Mouse (Mus musculus) limb, embryonic 12.5 days (tissue): ENCODE results near the gene Rnf149. TPM values are rescaled to one million over a fixed set of nuclear protein-coding genes. Genes with fewer than 3 reads are reported as not detected.
"Not testable (repeated sequence)": the region's sequence is repeated elsewhere in the genome, so short reads cannot be mapped to it uniquely, and the experiment has no call there.

Experiments used
- ATAC-seq: fragments of 200-750 bp; cut with Nextera tagmentation; 2 replicates; pipeline ENCODE4 v1.8.0; 2017; ENCODE audit warnings: low read depth, moderate TSS enrichment; ENCODE audit not compliant: insufficient number of reproducible peaks, insufficient read depth, low FRiP score, low TSS enrichment
- H3K27ac ChIP-seq: fragments of 300-500 bp; sonication (generic); 2 replicates; pipeline ENCODE4 v1.5.1; 2016; ENCODE audit warnings: mild to moderate bottlenecking, moderate library complexity
- H3K27me3 ChIP-seq: fragments of 300-500 bp; sonication (generic); 2 replicates; pipeline ENCODE4 v1.6.1; 2016; ENCODE audit warnings: mild to moderate bottlenecking, moderate library complexity
- H3K36me3 ChIP-seq: fragments of 300-500 bp; sonication (generic); 2 replicates; pipeline ENCODE4 v1.6.1; 2016; ENCODE audit warnings: mild to moderate bottlenecking, moderate library complexity
- H3K4me1 ChIP-seq: fragments of 300-500 bp; sonication (generic); replicated peaks from 2 replicates; pipeline ENCODE4 v1.6.1; 2016
- H3K4me2 ChIP-seq: fragments of 300-500 bp; sonication (generic); 2 replicates; pipeline ENCODE4 v1.6.1; 2016; ENCODE audit warnings: mild to moderate bottlenecking, moderate library complexity
- H3K4me3 ChIP-seq: fragments of 300-500 bp; sonication (generic); replicated peaks from 2 replicates; pipeline ENCODE4 v1.5.1; 2016; ENCODE audit warnings: mild to moderate bottlenecking
- H3K9ac ChIP-seq: fragments of 300-500 bp; sonication (generic); replicated peaks from 2 replicates; pipeline ENCODE4 v1.6.1; 2016; ENCODE audit warnings: mild to moderate bottlenecking, moderate library complexity
- H3K9me3 ChIP-seq: fragments of 300-500 bp; sonication (generic); 2 replicates; pipeline ENCODE4 v1.6.1; 2016; ENCODE audit warnings: mild to moderate bottlenecking, moderate library complexity
- WGBS: fragments of 180-500 bp; shearing (Covaris S2); methylation state at CpG from one replicate; pipeline ENCODE4 v1.1.7; 2016; 5-methylcytosine and 5-hydroxymethylcytosine counted together
- polyA plus RNA-seq: library from polyadenylated mRNA; unstranded; fragments of >200 nt; fragmentation: Nextera tagmentation; extraction: Ambion mirVana; gene quantifications from 2 replicates; pipeline ENCODE4 v1.2.1, GENCODE M21; 2016

Gene Rnf149
- polyA plus RNA-seq, 1 experiment from 2014 or later, result 36.4 TPM

DNA sequence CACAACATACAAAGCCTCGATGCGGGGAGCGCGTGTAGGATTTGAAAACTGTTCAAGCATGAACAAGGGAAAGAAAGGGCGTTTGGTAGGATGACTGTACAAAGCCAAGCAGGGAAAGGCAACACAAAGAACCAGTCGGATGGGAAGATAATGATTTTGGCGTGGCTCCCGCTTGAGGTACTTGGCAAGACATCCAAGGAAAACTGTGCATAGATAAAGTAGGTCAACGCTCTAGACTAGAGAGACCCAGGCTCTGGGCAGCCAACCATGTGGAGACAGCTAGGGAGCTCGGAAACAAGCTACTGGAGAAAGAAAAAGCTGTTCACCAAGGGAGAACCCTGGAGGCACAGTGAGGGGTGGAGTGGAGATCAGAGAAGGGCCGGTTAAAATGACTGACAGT lies 21.5 kb upstream of the Rnf149 start:
- 0 out of 2 replicates have a peak, but pooled peaks cover 4% of the 10 kb centered on the region for H3K9me3 ChIP-seq
- H3K27me3 ChIP-seq, result no peaks in the 10 kb centered on the region
- no peak overlapping the region for H3K4me2 ChIP-seq
- no peak overlapping the region for H3K27ac ChIP-seq
- no peak overlapping the region for H3K9ac ChIP-seq
- no peak overlapping the region for H3K4me3 ChIP-seq
- no peak for ATAC-seq
- 87% methylated on average over 11 of the region's 11 CpGs for WGBS
- peaks cover 5% of the 10 kb centered on the region; the same call in 1 of the 2 replicates for H3K4me1 ChIP-seq
- H3K36me3 ChIP-seq, result no peaks in the 10 kb centered on the region

DNA sequence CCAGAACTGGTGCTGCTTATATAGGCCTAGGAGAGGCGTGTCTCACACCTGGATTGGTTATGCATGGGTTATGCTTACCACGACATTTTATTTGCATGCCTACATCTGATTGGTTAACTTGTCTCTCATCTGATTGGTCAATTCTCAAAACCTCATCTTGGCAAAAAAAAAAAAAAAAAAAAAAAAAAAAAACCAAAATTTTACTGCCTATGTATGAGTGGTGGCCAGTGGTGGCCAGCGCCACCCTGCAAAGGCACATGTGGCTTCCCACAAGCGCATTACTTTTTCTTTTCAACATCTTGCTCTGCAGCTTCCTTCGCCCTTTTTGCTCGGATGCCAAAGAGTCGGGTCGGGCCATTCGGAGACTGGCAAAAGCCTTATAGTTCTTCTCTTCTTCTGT lies 19.9 kb upstream of the Rnf149 start:
- not testable (repeated sequence) for H3K36me3 ChIP-seq, H3K27ac ChIP-seq, H3K4me2 ChIP-seq, H3K9me3 ChIP-seq, H3K27me3 ChIP-seq, H3K4me3 ChIP-seq, H3K4me1 ChIP-seq, H3K9ac ChIP-seq, ATAC-seq
- 95% methylated on average over 9 of the region's 9 CpGs for WGBS

DNA sequence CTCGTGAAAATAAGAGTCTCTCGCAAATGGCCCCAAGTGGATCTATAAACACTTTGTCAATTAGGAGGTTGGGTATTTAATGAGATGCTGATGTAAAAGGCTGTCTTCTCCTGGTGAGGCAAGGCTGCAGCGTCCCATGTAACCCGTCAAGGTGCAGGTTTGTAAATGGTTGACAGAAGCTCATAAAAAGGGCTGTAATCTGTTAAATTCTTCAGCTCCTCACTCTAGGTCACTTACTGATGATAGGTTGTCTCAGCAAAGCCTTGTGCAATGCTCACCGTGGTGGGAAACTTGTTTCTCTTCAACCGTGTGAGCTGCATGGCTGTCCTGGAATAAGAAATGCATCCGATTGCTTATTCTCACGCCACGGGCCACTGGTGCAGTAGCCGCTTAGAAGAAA lies 16.6 kb upstream of the Rnf149 start:
- Histone ChIP-seq H3K4me2 (no peak overlapping the region), H3K4me1 (no peaks in the 10 kb centered on the region), H3K9me3 (no peaks in the 10 kb centered on the region), H3K36me3 (no peaks in the 10 kb centered on the region), H3K9ac (no peak overlapping the region), H3K27ac (no peak overlapping the region), H3K27me3 (no peaks in the 10 kb centered on the region), H3K4me3 (no peak overlapping the region)
- ATAC-seq, result no peak
- WGBS, result 53% methylated on average over 10 of the region's 10 CpGs

DNA sequence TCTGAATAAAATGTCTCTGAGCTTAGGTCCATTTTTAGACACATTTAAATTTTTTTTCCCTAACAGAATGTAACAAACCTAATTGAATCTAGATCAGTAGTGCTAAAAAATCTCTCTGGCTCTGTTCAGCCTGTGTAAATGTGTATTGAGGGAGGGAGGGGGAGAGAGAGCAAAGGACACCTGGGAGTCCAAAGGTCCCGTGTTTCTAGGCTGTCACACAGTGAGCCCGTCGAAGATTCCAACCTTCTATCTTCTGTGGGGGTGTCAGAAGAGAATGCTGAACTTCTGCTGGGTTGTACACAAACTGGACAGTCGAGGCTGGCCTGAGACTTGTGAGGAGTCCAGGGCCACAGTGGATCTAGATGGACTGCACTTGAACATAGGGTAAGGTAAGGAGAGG lies 14.9 kb upstream of the Rnf149 start:
- no peak overlapping the region for H3K4me3 ChIP-seq
- WGBS, result 74% methylated on average over 4 of the region's 4 CpGs
- ATAC-seq, result no peak
- H3K27ac ChIP-seq, result no peak overlapping the region
- H3K36me3 ChIP-seq, result no peaks in the 10 kb centered on the region
- no peaks in the 10 kb centered on the region for H3K27me3 ChIP-seq
- no peaks in the 10 kb centered on the region for H3K9me3 ChIP-seq
- H3K4me1 ChIP-seq, result no peaks in the 10 kb centered on the region
- no peak overlapping the region for H3K4me2 ChIP-seq
- no peak overlapping the region for H3K9ac ChIP-seq

DNA sequence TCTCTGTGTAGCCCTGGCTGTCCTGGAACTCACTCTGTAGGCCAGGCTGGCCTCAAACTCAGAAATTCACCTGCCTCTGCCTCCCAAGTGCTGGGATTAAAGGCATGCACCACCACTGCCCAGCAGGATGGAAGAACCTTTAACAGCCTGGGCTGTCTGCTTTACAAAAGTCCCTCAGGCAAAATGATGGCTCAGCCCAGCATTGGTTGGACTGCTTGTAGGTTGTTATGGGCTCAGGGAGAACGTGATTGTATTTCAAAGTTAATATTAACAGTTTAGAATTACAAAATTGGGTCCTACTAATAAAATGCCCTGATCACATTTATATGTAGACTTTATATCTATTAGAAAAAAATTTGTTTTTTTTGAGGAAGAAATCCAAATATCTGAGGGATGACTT lies 14.4 kb upstream of the Rnf149 start:
- not testable (repeated sequence) for H3K4me3 ChIP-seq, ATAC-seq, H3K9me3 ChIP-seq, H3K36me3 ChIP-seq, H3K4me2 ChIP-seq, H3K9ac ChIP-seq, H3K27me3 ChIP-seq, H3K27ac ChIP-seq, H3K4me1 ChIP-seq
- 57% methylated on average over 1 of the region's 1 CpGs for WGBS

DNA sequence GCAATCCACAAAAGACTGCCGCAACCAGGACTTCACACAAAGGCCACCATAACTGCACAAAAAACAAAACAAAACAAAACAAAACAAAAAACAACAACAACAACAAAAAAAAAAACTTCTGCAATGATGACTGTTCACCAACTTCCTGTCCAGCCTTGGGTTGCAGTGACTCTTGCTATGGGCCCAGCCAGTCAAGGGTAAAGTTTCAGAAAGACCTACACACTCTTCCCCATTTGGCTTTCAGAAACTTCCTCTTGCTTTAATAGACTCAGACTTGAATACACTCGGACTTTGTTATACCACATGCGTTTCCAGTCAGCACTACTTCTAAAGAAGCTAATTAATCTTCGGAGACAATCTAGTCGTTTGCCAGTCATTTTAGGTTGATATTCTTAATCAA lies 13.0 kb upstream of the Rnf149 start:
- no peak overlapping the region for H3K27ac ChIP-seq
- no peak overlapping the region for H3K4me2 ChIP-seq
- no peaks in the 10 kb centered on the region for H3K36me3 ChIP-seq
- no peaks in the 10 kb centered on the region for H3K27me3 ChIP-seq
- H3K4me1 ChIP-seq, result no peaks in the 10 kb centered on the region
- 72% methylated on average over 5 of the region's 5 CpGs for WGBS
- H3K4me3 ChIP-seq, result no peak overlapping the region
- no peak overlapping the region for H3K9ac ChIP-seq
- no peaks in the 10 kb centered on the region for H3K9me3 ChIP-seq
- no peak for ATAC-seq

DNA sequence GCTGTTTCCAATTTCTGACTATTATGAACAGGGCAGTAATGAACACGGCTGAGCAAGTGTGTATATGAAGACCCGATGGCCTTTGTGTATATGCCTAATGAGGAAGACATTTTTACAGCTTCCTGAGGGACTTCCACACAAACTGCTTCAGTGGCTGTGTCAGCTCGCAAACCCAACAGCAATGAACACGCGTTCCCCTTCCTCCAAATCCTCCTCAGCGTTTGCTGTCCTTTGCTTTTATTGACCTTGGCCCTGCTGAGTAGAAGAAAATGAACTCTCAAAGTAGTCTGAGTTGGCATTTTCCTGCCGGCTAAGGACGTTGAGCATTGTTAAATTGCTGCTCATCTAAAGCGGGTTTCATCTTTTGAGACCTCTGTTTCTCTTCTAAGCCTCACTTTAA lies 8.2 kb upstream of the Rnf149 start:
- Histone ChIP-seq H3K9ac (no peak overlapping the region), H3K27me3 (no peaks in the 10 kb centered on the region), H3K4me1 (no peaks in the 10 kb centered on the region), H3K4me3 (no peak overlapping the region), H3K27ac (no peak overlapping the region), H3K9me3 (no peaks in the 10 kb centered on the region), H3K4me2 (no peak overlapping the region), H3K36me3 (no peaks in the 10 kb centered on the region)
- no peak for ATAC-seq
- 67% methylated on average over 9 of the region's 9 CpGs for WGBS

DNA sequence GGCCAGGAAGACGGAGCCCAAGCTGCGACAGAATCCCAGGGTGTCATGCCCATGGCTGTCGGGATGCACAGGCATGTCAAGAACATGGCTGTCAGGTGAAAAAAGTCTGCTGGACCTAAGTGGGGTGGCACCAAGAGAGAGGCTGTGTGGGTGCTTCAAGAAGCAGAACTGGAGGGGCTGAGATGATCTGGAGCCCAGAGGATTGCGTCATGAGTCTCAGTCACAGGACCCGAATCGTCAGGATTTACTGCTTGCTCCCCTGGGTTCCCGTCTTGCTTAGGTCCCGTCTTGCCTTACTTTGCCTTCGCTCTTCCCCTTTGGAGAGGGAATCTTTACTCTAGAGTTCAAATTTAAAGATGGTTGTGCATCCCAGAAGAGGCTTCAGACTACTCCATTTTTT lies 6.0 kb upstream of the Rnf149 start:
- WGBS, result 93% methylated on average over 9 of the region's 9 CpGs
- no peak for ATAC-seq
- H3K9me3 ChIP-seq, result no peaks in the 10 kb centered on the region

DNA sequence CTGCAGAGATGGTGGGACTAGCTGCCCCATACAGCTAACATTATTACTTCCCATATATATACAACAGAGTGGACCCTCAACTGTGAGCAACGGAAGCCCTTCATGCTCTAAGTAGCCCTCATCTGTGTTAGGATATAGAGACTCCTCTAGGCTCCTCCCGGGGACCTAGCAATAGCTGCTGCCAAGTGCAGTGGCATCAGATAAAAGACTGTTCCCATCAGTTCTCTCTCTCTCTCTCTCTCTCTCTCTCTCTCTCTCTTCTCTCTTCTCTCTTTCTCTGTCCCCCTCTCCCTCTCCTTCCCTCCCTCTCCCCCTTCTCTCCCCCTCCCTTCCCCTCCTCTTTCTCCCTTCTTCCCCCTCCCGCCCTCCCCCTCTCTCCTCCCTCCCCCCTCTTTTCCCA lies 4.0 kb upstream of the Rnf149 start:
- no peak overlapping the region for H3K4me3 ChIP-seq
- WGBS, result 84% methylated on average over 2 of the region's 3 CpGs
- H3K27me3 ChIP-seq, result no peaks in the 10 kb centered on the region
- no peak for ATAC-seq
- H3K4me2 ChIP-seq, result no peak overlapping the region
- peaks cover 6% of the 10 kb centered on the region for H3K4me1 ChIP-seq
- no peaks in the 10 kb centered on the region for H3K36me3 ChIP-seq
- no peaks in the 10 kb centered on the region for H3K9me3 ChIP-seq
- no peak overlapping the region for H3K27ac ChIP-seq
- no peak overlapping the region for H3K9ac ChIP-seq

More for the DNA sequence above, 6.0 kb upstream of the Rnf149 start:
- Histone ChIP-seq H3K4me1 (no peaks in the 10 kb centered on the region), H3K27ac (no peak overlapping the region), H3K4me3 (no peak overlapping the region), H3K27me3 (no peaks in the 10 kb centered on the region), H3K9ac (no peak overlapping the region), H3K4me2 (no peak overlapping the region), H3K36me3 (no peaks in the 10 kb centered on the region)

DNA sequence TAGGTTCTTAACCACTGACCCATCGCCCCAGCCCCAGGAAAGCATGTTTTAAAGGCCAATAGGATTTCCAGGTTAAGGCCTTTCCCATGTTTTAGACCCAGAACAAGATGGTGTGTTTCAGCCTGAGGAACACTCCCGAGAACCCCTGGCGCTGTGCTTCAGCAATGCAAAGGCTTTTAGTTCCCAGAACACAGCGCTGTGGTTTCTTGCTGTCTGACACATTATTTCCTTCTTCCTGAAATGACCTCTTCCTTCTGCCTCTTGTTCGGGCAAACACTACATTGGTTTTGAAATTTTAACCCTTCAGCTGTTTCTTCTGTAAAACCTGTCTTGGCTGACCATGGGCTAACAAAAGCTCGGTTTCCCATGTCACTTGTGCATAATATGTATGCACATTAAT lies 1.9 kb upstream of the Rnf149 start:
- no peak overlapping the region for H3K27ac ChIP-seq
- no peak for ATAC-seq
- peaks cover 25% of the 10 kb centered on the region for H3K4me1 ChIP-seq
- H3K4me3 ChIP-seq, result no peak overlapping the region
- no peaks in the 10 kb centered on the region for H3K36me3 ChIP-seq
- no peaks in the 10 kb centered on the region for H3K9me3 ChIP-seq
- 79% methylated on average over 6 of the region's 6 CpGs for WGBS
- H3K9ac ChIP-seq, result no peak overlapping the region
- no peaks in the 10 kb centered on the region for H3K27me3 ChIP-seq
- no peak overlapping the region for H3K4me2 ChIP-seq

DNA sequence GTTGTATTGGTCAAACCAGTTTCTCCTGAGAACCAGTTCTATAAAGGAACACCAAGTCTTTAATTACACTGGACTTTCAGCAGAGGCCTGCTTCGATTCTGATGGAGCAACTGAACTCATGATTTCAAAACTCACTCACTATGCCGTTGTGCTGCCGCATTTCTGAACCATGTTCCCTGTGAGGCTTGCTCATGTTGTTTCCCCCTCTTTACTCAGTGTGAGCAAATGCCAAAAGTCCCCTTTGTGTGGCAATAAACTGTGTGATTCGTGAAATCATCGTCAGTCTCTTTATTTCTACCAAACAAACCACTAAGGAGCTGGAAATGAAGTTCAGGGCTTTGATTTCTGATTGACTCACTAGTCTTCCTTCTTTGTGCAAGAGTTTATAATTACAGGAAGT lies 1.2 kb upstream of the Rnf149 start:
- ATAC-seq, result no peak
- no peak overlapping the region for H3K4me2 ChIP-seq
- WGBS, result 66% methylated on average over 5 of the region's 5 CpGs
- no peak overlapping the region for H3K27ac ChIP-seq
- H3K4me1 ChIP-seq, result peaks cover 27% of the 10 kb centered on the region
- H3K27me3 ChIP-seq, result no peaks in the 10 kb centered on the region
- no peaks in the 10 kb centered on the region for H3K9me3 ChIP-seq
- H3K36me3 ChIP-seq, result no peaks in the 10 kb centered on the region
- H3K9ac ChIP-seq, result no peak overlapping the region
- H3K4me3 ChIP-seq, result no peak overlapping the region

DNA sequence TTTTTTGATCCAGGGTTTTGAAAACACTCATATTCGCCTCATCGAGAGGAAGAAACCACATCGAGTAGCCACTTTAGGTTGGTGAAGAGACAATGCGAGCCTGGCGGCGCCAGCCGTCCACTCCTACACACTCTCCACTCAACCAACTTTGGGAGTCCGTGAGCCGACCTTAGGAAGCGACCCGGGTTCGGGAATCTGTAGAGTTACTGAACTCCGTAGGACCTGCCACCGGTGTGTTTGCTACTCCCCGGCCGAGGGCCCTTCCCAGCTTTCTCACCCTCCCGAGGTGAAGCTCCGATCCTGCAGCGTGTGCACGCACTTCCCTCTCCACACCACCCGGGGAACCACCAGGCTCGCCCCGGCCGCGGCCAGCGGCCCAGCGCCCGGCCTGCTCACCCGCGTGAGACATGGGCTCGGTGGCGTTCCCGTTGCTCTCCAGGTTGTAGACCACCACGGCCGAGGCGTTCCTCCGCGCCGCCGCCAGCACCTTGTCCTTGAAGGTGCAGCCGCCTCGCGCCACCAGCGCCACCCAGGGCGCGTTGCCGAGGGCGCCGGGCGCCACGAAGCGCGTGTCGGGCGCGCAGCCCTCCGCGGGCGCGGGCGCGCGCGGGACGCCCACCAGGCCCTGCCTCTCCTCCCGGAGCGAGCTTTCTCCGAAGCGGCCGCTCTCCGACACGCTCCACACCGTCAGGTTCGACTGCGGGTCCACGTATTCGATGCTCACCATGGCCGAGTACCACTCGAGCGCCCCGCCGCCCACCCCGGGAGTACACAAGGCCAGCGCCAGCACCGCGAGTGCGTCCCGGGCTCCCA lies 568 bp downstream of the Rnf149 start:
- peak; percentile 81 for ATAC-seq
- H3K9ac ChIP-seq, result peak overlapping the region; percentile 95
- under 1% methylated on average over 88 of the region's 88 CpGs for WGBS
- peak overlapping the region; percentile 99 for H3K27ac ChIP-seq
- no peaks in the 10 kb centered on the region for H3K36me3 ChIP-seq
- H3K4me1 ChIP-seq, result peaks cover 31% of the 10 kb centered on the region
- no peaks in the 10 kb centered on the region for H3K9me3 ChIP-seq
- H3K4me3 ChIP-seq, result peak overlapping the region; percentile 92
- no peaks in the 10 kb centered on the region for H3K27me3 ChIP-seq
- peak overlapping the region; percentile 79 for H3K4me2 ChIP-seq
